In the genomic region with DNA sequence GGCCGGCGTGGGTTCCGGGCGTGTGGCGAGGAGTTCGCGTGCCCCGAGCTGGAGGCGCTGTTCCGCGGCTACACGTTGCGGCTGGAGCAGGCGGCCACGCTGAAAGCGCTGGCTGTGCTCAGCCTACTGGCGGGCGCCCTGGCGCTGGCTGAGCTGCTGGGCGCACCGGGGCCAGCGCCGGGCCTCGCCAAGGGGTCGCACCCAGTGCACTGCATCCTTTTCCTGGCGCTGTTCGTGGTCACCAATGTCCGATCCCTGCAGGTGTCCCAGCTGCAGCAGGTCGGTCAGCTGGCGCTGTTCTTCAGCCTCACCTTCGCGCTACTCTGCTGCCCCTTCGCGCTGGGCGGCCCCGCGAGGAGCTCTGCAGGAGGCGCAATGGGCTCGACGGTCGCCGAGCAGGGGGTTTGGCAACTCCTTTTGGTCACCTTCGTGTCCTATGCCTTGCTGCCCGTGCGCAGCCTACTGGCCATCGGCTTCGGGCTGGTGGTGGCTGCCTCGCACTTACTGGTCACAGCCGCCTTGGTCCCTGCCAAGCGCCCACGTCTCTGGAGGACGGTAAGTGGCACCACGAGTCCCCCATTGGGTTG, we compare ENCODE assay signal across 8 mouse cellular contexts. TPM values are rescaled to one million over a fixed set of nuclear protein-coding genes. Genes with fewer than 3 reads are reported as not detected.
DNase-seq lines count a peak whose midpoint lies in the region; ATAC-seq and TF ChIP-seq lines count a peak whose summit lies in the region.

No protein-coding gene starts in this region.

- under 1% methylated on average over 52 of the region's 53 CpGs for WGBS in embryonic facial prominence, embryonic 15.5 days
- 0% methylated on average over 50 of the region's 53 CpGs for WGBS in intestine, embryonic 14.5 days
- 2% methylated on average over 49 of the region's 53 CpGs for WGBS in liver, embryonic 12.5 days (ENCODE audit: insufficient replicate concordance)

- 0 out of 2 replicates have a peak, but pooled peaks have one; percentile 21 for ATAC-seq in embryonic facial prominence, embryonic 15.5 days (ENCODE audit: insufficient number of reproducible peaks, low FRiP score, low TSS enrichment, low read depth)
- ATAC-seq in intestine, embryonic 14.5 days (replicated peaks; ENCODE audit: low FRiP score, low TSS enrichment, low read depth): peak; percentile 47
- ATAC-seq in liver, embryonic 12.5 days: 0 out of 2 replicates have a peak, but pooled peaks have one; percentile 37

- no peaks in the 10 kb centered on the region for H3K9me3 ChIP-seq in embryonic facial prominence, embryonic 15.5 days (replicated peaks)
- H3K9me3 ChIP-seq in intestine, embryonic 14.5 days (ENCODE audit: control insufficient read depth, low read length): no peaks in the 10 kb centered on the region
- H3K9me3 ChIP-seq in liver, embryonic 12.5 days (replicated peaks): no peaks in the 10 kb centered on the region

- no peaks in the 10 kb centered on the region for H3K36me3 ChIP-seq in embryonic facial prominence, embryonic 15.5 days
- H3K36me3 ChIP-seq in intestine, embryonic 14.5 days (ENCODE audit: control insufficient read depth, insufficient read depth, low read length): no peaks in the 10 kb centered on the region
- no peaks in the 10 kb centered on the region for H3K36me3 ChIP-seq in liver, embryonic 12.5 days

- H3K4me1 ChIP-seq in embryonic facial prominence, embryonic 15.5 days: peaks cover 17% of the 10 kb centered on the region
- peaks cover 9% of the 10 kb centered on the region; the same call in 1 of the 2 replicates for H3K4me1 ChIP-seq in intestine, embryonic 14.5 days (replicated peaks; ENCODE audit: control insufficient read depth, insufficient read depth, low read length)
- peaks cover 5% of the 10 kb centered on the region for H3K4me1 ChIP-seq in liver, embryonic 12.5 days

- peak; percentile 48 for DNase-seq in gastrocnemius, adult 2 months
- no peak for DNase-seq in gastrocnemius, postnatal 36 days
- DNase-seq in R1 (ENCODE audit: low read depth, low spot score): peak; percentile 29
- peak; percentile 82 for DNase-seq in intestine, embryonic 14.5 days (ENCODE audit: low spot score)
- DNase-seq in retina, postnatal 7 days (ENCODE audit: low read depth, low spot score): peak; percentile 20
- no peak for DNase-seq in gastrocnemius, adult 18-20 months (ENCODE audit: low spot score)

- 0 out of 2 replicates have a peak overlapping the region, but pooled peaks have one; percentile 5 for H3K27ac ChIP-seq in gastrocnemius, adult 2 months
- no peak overlapping the region for H3K27ac ChIP-seq in embryonic facial prominence, embryonic 15.5 days (replicated peaks)
- H3K27ac ChIP-seq in intestine, embryonic 14.5 days (ENCODE audit: low read depth): no peak overlapping the region
- no peak overlapping the region for H3K27ac ChIP-seq in liver, embryonic 12.5 days

- H3K4me2 ChIP-seq in embryonic facial prominence, embryonic 15.5 days (replicated peaks): peak overlapping the region; percentile 94
- peak overlapping the region; percentile 82 for H3K4me2 ChIP-seq in intestine, embryonic 14.5 days (ENCODE audit: low read length)
- peak overlapping the region; percentile 64 for H3K4me2 ChIP-seq in liver, embryonic 12.5 days

- peaks cover 68% of the 10 kb centered on the region for H3K27me3 ChIP-seq in embryonic facial prominence, embryonic 15.5 days
- peaks cover 67% of the 10 kb centered on the region for H3K27me3 ChIP-seq in intestine, embryonic 14.5 days (replicated peaks; ENCODE audit: control insufficient read depth, insufficient read depth, low read length)
- peaks cover 76% of the 10 kb centered on the region for H3K27me3 ChIP-seq in liver, embryonic 12.5 days (replicated peaks)

- TF ChIP-seq CTCF in gastrocnemius, adult 2 months (IDR thresholded peaks at IDR 0.05): peak; percentile 20; the same call in 1 of the 2 replicates

- H3K9ac ChIP-seq in embryonic facial prominence, embryonic 15.5 days: peak overlapping the region; percentile 33
- H3K9ac ChIP-seq in intestine, embryonic 14.5 days (ENCODE audit: low read length): peak overlapping the region; percentile 48
- no peak overlapping the region for H3K9ac ChIP-seq in liver, embryonic 12.5 days

- intact Hi-C loops in gastrocnemius, adult 2 months (cut with DNase I): no loop called here
- intact Hi-C loops in gastrocnemius, postnatal 36 days (cut with DNase I): no loop called here

- H3K4me3 ChIP-seq in gastrocnemius, adult 2 months: peak overlapping the region; percentile 76
- peak overlapping the region; percentile 61 for H3K4me3 ChIP-seq in embryonic facial prominence, embryonic 15.5 days (replicated peaks)
- peak overlapping the region; percentile 53 for H3K4me3 ChIP-seq in intestine, embryonic 14.5 days (ENCODE audit: low read depth, low read length)
- H3K4me3 ChIP-seq in liver, embryonic 12.5 days: peak overlapping the region; percentile 47

RNA-seq across cellular contexts. Expression of a gene that starts 0.5 kb away (rescaled TPM):
- under 1 TPM; 0.79 to 0.89 TPM for total RNA-seq in gastrocnemius, adult 2 months (2021)
- total RNA-seq in gastrocnemius, postnatal 36 days (2021): 1 to 10 TPM; 1.3 to 1.4 TPM
- 1.1 and 1.3 TPM in 2 replicates for polyA plus RNA-seq in embryonic facial prominence, embryonic 15.5 days (2015; fragmentation: Nextera tagmentation; extraction: Ambion mirVana)
- 1.9 and 2.1 TPM in 2 replicates for polyA plus RNA-seq in intestine, embryonic 14.5 days (2014; fragmentation: Nextera tagmentation; extraction: Ambion mirVana)
- 0.30 and 0.42 TPM in 2 replicates for polyA plus RNA-seq in liver, embryonic 12.5 days (2016; fragmentation: Nextera tagmentation; extraction: Ambion mirVana)
- under 1 TPM; 0.48 to 0.59 TPM for total RNA-seq in gastrocnemius, adult 18-20 months (2021)

Comparison
In these comparisons a context has a peak if more than half of its experiments do, and no peak if none do; other contexts are left out.
1. DNase-seq: peak in gastrocnemius, adult 2 months (single experiment), R1 (single experiment), intestine, embryonic 14.5 days (single experiment) and retina, postnatal 7 days (single experiment); none in gastrocnemius, postnatal 36 days (0 of 2) and gastrocnemius, adult 18-20 months (single experiment).
2. Peak in every context shown above with its lines, with median percentiles within 50 percentile points of each other: H3K4me3 ChIP-seq, ATAC-seq and H3K4me2 ChIP-seq.